Mouse (Mus musculus): ENCODE data around the gene Hmgb1.
"Not testable (repeated sequence)": the region's sequence is repeated elsewhere in the genome, so short reads cannot be mapped to it uniquely, and the experiment has no call there.

Gene Hmgb1

GRCm38 (mm10) chr5:149152063-149152773 lies 32.1 kb downstream of the Hmgb1 start:
- DNase-seq (ENCODE audit: extremely low read depth, insufficient read length, low spot score), result no peak

- no peak for DNase-seq (ENCODE audit: extremely low read depth, insufficient read length, low spot score)
Measured at GRCm38 (mm10) chr5:149150882-149151281, 33.4 kb downstream of the Hmgb1 start.

GRCm38 (mm10) chr5:149147386-149148000 lies 36.8 kb downstream of the Hmgb1 start:
- DNase-seq (ENCODE audit: extremely low read depth, insufficient read length, low spot score), result no peak

GRCm38 (mm10) chr5:149146691-149147090 lies 37.6 kb downstream of the Hmgb1 start:
- DNase-seq (ENCODE audit: extremely low read depth, insufficient read length, low spot score), result no peak

- DNase-seq (ENCODE audit: extremely low read depth, insufficient read length, low spot score), result peak; percentile 43
Measured at GRCm38 (mm10) chr5:149143766-149144375, 40.4 kb downstream of the Hmgb1 start.

GRCm38 (mm10) chr5:149141155-149141554 lies 43.1 kb downstream of the Hmgb1 start:
- DNase-seq (ENCODE audit: extremely low read depth, insufficient read length, low spot score), result not testable (repeated sequence)

GRCm38 (mm10) chr5:149140336-149140735 lies 44.0 kb downstream of the Hmgb1 start:
- DNase-seq (ENCODE audit: extremely low read depth, insufficient read length, low spot score), result no peak

GRCm38 (mm10) chr5:149138087-149138486 lies 46.2 kb downstream of the Hmgb1 start:
- DNase-seq (ENCODE audit: extremely low read depth, insufficient read length, low spot score), result not testable (repeated sequence)

GRCm38 (mm10) chr5:149137447-149137846 lies 46.8 kb downstream of the Hmgb1 start:
- no peak for DNase-seq (ENCODE audit: extremely low read depth, insufficient read length, low spot score)

GRCm38 (mm10) chr5:149136933-149137365 lies 47.3 kb downstream of the Hmgb1 start:
- peak; percentile 53 for DNase-seq (ENCODE audit: extremely low read depth, insufficient read length, low spot score)

- DNase-seq (ENCODE audit: extremely low read depth, insufficient read length, low spot score), result no peak
Measured at GRCm38 (mm10) chr5:149135455-149136354, 48.6 kb downstream of the Hmgb1 start.

GRCm38 (mm10) chr5:149134751-149135454 lies 49.4 kb downstream of the Hmgb1 start:
- DNase-seq (ENCODE audit: extremely low read depth, insufficient read length, low spot score), result no peak

GRCm38 (mm10) chr5:149128473-149128872 lies 55.8 kb downstream of the Hmgb1 start:
- no peak for DNase-seq (ENCODE audit: extremely low read depth, insufficient read length, low spot score)

- no peak for DNase-seq (ENCODE audit: extremely low read depth, insufficient read length, low spot score)
Measured at GRCm38 (mm10) chr5:149123795-149124194, 60.5 kb downstream of the Hmgb1 start.

- no peak for DNase-seq (ENCODE audit: extremely low read depth, insufficient read length, low spot score)
Measured at GRCm38 (mm10) chr5:149119341-149119881, 64.9 kb downstream of the Hmgb1 start.

- DNase-seq (ENCODE audit: extremely low read depth, insufficient read length, low spot score), result no peak
Measured at GRCm38 (mm10) chr5:149117815-149118547, 66.3 kb downstream of the Hmgb1 start.

GRCm38 (mm10) chr5:149114587-149114986 lies 69.7 kb downstream of the Hmgb1 start:
- DNase-seq (ENCODE audit: extremely low read depth, insufficient read length, low spot score), result peak; percentile 27

GRCm38 (mm10) chr5:149114034-149114433 lies 70.3 kb downstream of the Hmgb1 start:
- DNase-seq (ENCODE audit: extremely low read depth, insufficient read length, low spot score), result no peak

- no peak for DNase-seq (ENCODE audit: extremely low read depth, insufficient read length, low spot score)
Measured at GRCm38 (mm10) chr5:149113439-149113838, 70.8 kb downstream of the Hmgb1 start.
